Mouse (Mus musculus) megakaryocyte, embryonic 14.5 days (primary cell): ENCODE measurements around the gene Adamts4. TPM values are rescaled to one million over a fixed set of nuclear protein-coding genes. Genes with fewer than 3 reads are reported as not detected.

ENCODE experiments used
- H3K27me3 ChIP-seq: replicated peaks from 2 replicates; pipeline ENCODE3; 2012; ENCODE audit warnings: inconsistent platforms
- H3K36me3 ChIP-seq: replicated peaks from 2 replicates; pipeline ENCODE3; 2012; ENCODE audit warnings: low read length, inconsistent platforms, mixed read lengths
- H3K4me1 ChIP-seq: 2 replicates; pipeline ENCODE4 v1.6.1; 2012; ENCODE audit warnings: inconsistent platforms
- H3K4me3 ChIP-seq: replicated peaks from 2 replicates; pipeline ENCODE3; 2012; ENCODE audit warnings: moderate library complexity, mild to moderate bottlenecking, inconsistent platforms
- H3K9me3 ChIP-seq: 2 replicates; pipeline ENCODE4 v1.6.1; 2012; ENCODE audit warnings: inconsistent platforms
- FLI1 ChIP-seq: IDR thresholded peaks from 2 replicates; pipeline ENCODE4 v1.6.1; 2012; ENCODE audit warnings: low read length, inconsistent platforms, mixed read lengths
- GATA1 ChIP-seq: IDR thresholded peaks from 3 replicates; pipeline ENCODE4 v1.6.1; 2012; ENCODE audit warnings: mixed read lengths, low read length, inconsistent platforms, borderline replicate concordance
- polyA plus RNA-seq: library from polyadenylated mRNA; stranded (reverse); fragments of >175 nt; gene quantifications from 2 replicates; pipeline ENCODE4 v1.2.3, GENCODE M21; 2012; ENCODE audit warnings: low replicate concordance; ENCODE audit not compliant: insufficient read depth

Gene Adamts4
- polyA plus RNA-seq, 1 experiment: not detected

GRCm38 (mm10) chr1:171220871-171221270 lies 29.4 kb upstream of the Adamts4 start:
- H3K4me3 ChIP-seq: peak overlapping the region; percentile 93

GRCm38 (mm10) chr1:171221281-171222193 lies 28.7 kb upstream of the Adamts4 start:
- no peak for TF ChIP-seq FLI1
- TF ChIP-seq GATA1: no peak
- Histone ChIP-seq H3K27me3 (no peaks in the 10 kb centered on the region), H3K4me1 (peaks cover 33% of the 10 kb centered on the region), H3K36me3 (peaks cover 52% of the 10 kb centered on the region), H3K9me3 (no peaks in the 10 kb centered on the region), H3K4me3 (peak overlapping the region; percentile 93)

More at GRCm38 (mm10) chr1:171220871-171221270, 29.4 kb upstream of the Adamts4 start:
- Histone ChIP-seq H3K4me1 (peaks cover 36% of the 10 kb centered on the region), H3K36me3 (peaks cover 47% of the 10 kb centered on the region), H3K9me3 (no peaks in the 10 kb centered on the region), H3K27me3 (peaks cover 2% of the 10 kb centered on the region)
- TF ChIP-seq FLI1 (no peak), GATA1 (no peak)

- no peak for TF ChIP-seq GATA1
- TF ChIP-seq FLI1: no peak
- Histone ChIP-seq H3K36me3 (peaks cover 53% of the 10 kb centered on the region), H3K9me3 (no peaks in the 10 kb centered on the region)
Measured at GRCm38 (mm10) chr1:171222238-171223155, 27.7 kb upstream of the Adamts4 start, which contains the start of gene Tomm40l. Gene Tomm40l (minus strand): TSS chr1:171222514.

GRCm38 (mm10) chr1:171223168-171223567 lies 27.1 kb upstream of the Adamts4 start:
- H3K9me3 ChIP-seq: no peaks in the 10 kb centered on the region
- no peak for TF ChIP-seq GATA1
- TF ChIP-seq FLI1: no peak
- peak overlapping the region; percentile 93 for H3K4me3 ChIP-seq
- peaks cover 30% of the 10 kb centered on the region for H3K4me1 ChIP-seq
- peaks cover 53% of the 10 kb centered on the region for H3K36me3 ChIP-seq
- no peaks in the 10 kb centered on the region for H3K27me3 ChIP-seq

More at GRCm38 (mm10) chr1:171222238-171223155, 27.7 kb upstream of the Adamts4 start, which contains the start of gene Tomm40l:
- peaks cover 30% of the 10 kb centered on the region for H3K4me1 ChIP-seq
- H3K4me3 ChIP-seq: peak within 1 kb of the TSS; percentile 93
- H3K27me3 ChIP-seq: no peaks in the 10 kb centered on the region

- H3K36me3 ChIP-seq: peaks cover 53% of the 10 kb centered on the region
- peaks cover 30% of the 10 kb centered on the region for H3K4me1 ChIP-seq
- no peak overlapping the region for H3K4me3 ChIP-seq
- no peaks in the 10 kb centered on the region for H3K27me3 ChIP-seq
- no peaks in the 10 kb centered on the region for H3K9me3 ChIP-seq
- TF ChIP-seq FLI1 (no peak), GATA1 (no peak)
Measured at GRCm38 (mm10) chr1:171223796-171224195, 26.4 kb upstream of the Adamts4 start.

- Histone ChIP-seq H3K9me3 (no peaks in the 10 kb centered on the region), H3K27me3 (no peaks in the 10 kb centered on the region), H3K4me1 (peaks cover 30% of the 10 kb centered on the region), H3K36me3 (peaks cover 51% of the 10 kb centered on the region), H3K4me3 (no peak within 1 kb of the TSS)
- TF ChIP-seq FLI1 (no peak), GATA1 (no peak)
Measured at GRCm38 (mm10) chr1:171224857-171225256, 25.4 kb upstream of the Adamts4 start, which contains the start of gene Apoa2. Gene Apoa2 (plus strand): TSS chr1:171225054.

- H3K4me1 ChIP-seq: peaks cover 32% of the 10 kb centered on the region
- peaks cover 55% of the 10 kb centered on the region for H3K36me3 ChIP-seq
- H3K9me3 ChIP-seq: no peaks in the 10 kb centered on the region
- H3K4me3 ChIP-seq: no peak overlapping the region
- TF ChIP-seq GATA1 (no peak), FLI1 (no peak)
- H3K27me3 ChIP-seq: no peaks in the 10 kb centered on the region
Measured at GRCm38 (mm10) chr1:171226780-171227179, 23.4 kb upstream of the Adamts4 start.

- peaks cover 39% of the 10 kb centered on the region for H3K4me1 ChIP-seq
- no peak for TF ChIP-seq GATA1
- TF ChIP-seq FLI1: no peak
Measured at GRCm38 (mm10) chr1:171227879-171228278, 22.3 kb upstream of the Adamts4 start.

GRCm38 (mm10) chr1:171229750-171230149 lies 20.5 kb upstream of the Adamts4 start:
- Histone ChIP-seq H3K4me1 (peaks cover 50% of the 10 kb centered on the region), H3K27me3 (no peaks in the 10 kb centered on the region), H3K9me3 (no peaks in the 10 kb centered on the region), H3K4me3 (no peak overlapping the region), H3K36me3 (peaks cover 63% of the 10 kb centered on the region)
- no peak for TF ChIP-seq FLI1
- no peak for TF ChIP-seq GATA1

More at GRCm38 (mm10) chr1:171227879-171228278, 22.3 kb upstream of the Adamts4 start:
- Histone ChIP-seq H3K27me3 (no peaks in the 10 kb centered on the region), H3K36me3 (peaks cover 55% of the 10 kb centered on the region), H3K9me3 (no peaks in the 10 kb centered on the region), H3K4me3 (no peak overlapping the region)
